Mouse (Mus musculus) skeletal muscle tissue, adult 2 months (tissue): ENCODE results near the gene Krtap3-2.
"Not testable (repeated sequence)": the region's sequence is repeated elsewhere in the genome, so short reads cannot be mapped to it uniquely, and the experiment has no call there.

ENCODE experiments used
- DNase-seq: peaks from one replicate; pipeline ENCODE4 v3.0.0-alpha.2; 2012; ENCODE audit warnings: low read depth, low spot score

Gene Krtap3-2

DNA sequence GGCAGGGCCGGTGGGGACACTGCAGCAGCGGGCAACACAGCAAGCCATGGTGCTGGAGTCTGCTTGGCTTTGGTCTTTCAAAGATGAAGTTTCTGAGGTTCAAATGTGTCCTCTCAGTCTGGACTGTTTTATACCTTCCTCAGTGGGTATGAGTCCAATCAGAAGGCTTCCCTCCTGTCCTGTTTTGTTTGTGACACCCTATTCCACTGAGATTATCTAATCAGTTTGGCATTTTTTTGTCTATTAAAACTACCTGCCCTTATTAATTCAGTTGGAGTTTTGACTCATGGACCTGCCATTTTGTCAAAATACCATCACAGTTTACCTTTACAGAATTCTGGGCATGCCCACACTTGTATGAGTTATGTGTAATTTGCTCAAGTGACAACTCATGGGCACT lies at the start of gene Krtap3-2:
Gene Krtap3-2, minus strand, starts transcription at position 101 of the 400 bp plus-strand sequence.
- DNase-seq: no peak

GRCm38 (mm10) chr11:99603208-99603607 lies 46.6 kb upstream of the Krtap3-2 start, which contains the start of gene Gm11938:
Gene Gm11938, minus strand, starts transcription at chr11:99603308.
- not testable (repeated sequence) for DNase-seq

DNA sequence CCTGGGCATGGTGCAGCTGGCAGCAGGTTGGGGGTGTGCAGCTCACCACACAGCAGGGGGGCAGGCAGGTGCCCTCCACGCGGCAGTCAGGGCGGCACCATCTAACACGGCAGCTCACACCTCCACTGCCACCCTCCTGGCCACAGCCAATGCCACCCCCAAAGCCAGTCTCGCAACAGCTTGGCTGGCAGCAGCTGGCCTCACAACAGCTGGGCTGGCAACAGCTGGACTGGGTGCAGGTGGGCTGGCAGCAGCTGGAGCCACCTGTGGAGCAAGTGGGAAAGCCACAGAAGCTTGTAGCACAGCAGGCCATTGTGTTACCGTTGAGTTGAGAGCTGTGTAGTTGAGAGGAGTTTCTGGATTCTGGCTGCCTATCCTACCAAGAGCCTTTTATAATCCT lies 41.1 kb upstream of the Krtap3-2 start, which contains the start of gene Krtap9-3:
Gene Krtap9-3, minus strand, starts transcription at position 364 of the 400 bp plus-strand sequence.
- DNase-seq: not testable (repeated sequence)

GRCm38 (mm10) chr11:99590981-99591380 lies 34.3 kb upstream of the Krtap3-2 start, which contains the start of gene Krtap1-3:
Gene Krtap1-3, minus strand, starts transcription at chr11:99591339.
- DNase-seq: no peak

- no peak for DNase-seq
These were observed 28.4 kb upstream of the Krtap3-2 start for GRCm38 (mm10) chr11:99585096-99585495.

- no peak for DNase-seq
These were observed 26.6 kb upstream of the Krtap3-2 start, which contains the start of gene Krtap1-4 for GRCm38 (mm10) chr11:99583245-99583704. Gene Krtap1-4, minus strand, starts transcription at chr11:99583654.

DNA sequence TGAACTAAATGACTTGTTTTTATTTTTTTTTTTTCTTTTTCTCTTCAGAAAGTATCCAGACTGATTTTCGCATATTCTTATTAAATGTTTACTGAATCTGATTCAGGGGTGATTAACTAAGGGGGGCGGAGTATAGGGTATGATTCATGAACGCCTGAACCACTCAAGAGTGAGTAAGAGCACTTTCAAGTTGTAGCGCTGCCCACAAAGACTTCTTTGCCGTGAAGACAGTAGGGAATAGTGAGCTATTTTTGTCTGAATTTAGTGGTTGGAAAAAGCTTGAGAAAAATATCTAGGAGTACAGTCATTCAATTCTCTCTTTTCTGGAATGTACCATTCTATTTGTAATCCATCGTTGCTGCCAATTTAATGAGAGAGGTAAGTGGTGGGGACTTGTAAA lies 24.9 kb upstream of the Krtap3-2 start:
- no peak for DNase-seq

DNA sequence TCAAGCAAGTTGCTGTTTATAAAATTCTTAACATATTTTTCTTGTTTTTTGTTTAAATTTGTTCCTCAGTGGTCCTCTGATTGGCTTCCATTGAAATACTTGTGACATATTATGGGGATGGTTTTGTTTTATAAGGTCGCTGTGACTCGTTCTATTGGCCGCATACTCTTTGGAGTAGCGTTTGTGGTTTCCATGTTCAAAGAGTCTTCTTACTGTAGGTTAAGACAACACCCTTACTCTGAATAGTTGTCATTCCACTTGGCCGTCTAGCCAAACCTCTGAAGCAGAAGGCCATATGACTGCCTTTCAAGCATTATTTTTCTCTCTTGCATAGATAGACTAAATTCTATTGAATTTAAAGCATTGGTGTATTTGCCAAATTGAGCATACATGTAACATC lies 24.4 kb upstream of the Krtap3-2 start:
- DNase-seq: no peak

DNA sequence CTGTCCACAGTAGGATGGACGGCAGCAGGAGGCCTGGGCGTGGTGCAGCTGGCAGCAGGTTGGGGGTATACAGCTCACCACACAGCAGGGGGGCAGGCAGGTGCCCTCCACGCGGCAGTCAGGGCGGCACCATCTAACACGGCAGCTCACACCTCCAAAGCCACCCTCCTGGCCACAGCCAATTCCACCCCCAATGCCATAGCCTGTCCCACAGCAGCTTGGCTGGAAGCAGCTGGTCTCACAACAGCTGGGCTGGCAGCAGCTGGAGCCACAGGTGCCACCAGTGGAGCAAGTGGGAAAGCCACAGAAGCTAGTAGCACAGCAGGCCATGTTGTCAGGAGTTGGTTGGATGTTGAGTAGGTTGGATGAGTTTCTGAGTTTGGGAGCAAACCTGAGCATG lies 24.0 kb upstream of the Krtap3-2 start, which contains the start of gene Krtap1-5:
Gene Krtap1-5, minus strand, starts transcription at position 381 of the 400 bp plus-strand sequence.
- DNase-seq: no peak

GRCm38 (mm10) chr11:99574106-99574505 lies 17.5 kb upstream of the Krtap3-2 start:
- peak; percentile 5 for DNase-seq

DNA sequence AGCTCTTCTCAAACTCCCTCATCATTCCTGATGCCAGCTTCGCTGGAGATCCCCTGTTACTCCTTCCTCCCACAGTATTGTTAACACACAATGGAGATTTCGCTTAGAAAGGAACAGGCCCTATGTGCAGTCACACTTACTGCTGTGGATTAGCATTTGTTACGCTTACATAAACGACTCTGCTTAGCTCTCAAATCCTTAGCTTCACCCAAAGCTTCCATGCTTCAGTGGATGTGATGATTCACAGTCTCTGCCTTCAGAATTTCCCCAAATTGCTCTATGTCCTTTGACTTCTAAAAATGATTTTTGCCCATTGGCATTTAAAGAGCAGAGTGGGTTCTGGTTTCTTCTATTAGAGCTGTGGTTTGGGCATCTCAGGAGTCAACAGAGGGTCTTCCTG lies 16.5 kb upstream of the Krtap3-2 start:
- DNase-seq: no peak

GRCm38 (mm10) chr11:99566530-99566929 lies 9.9 kb upstream of the Krtap3-2 start, which contains the start of gene Krtap3-1:
Gene Krtap3-1, minus strand, starts transcription at chr11:99566630.
- DNase-seq: no peak

- no peak for DNase-seq
These were observed 5.9 kb upstream of the Krtap3-2 start for GRCm38 (mm10) chr11:99562580-99562979.

- DNase-seq: no peak
These were observed 2.7 kb upstream of the Krtap3-2 start, which contains the start of gene Gm11939 for GRCm38 (mm10) chr11:99559366-99559765. Gene Gm11939, minus strand, starts transcription at chr11:99559466.

GRCm38 (mm10) chr11:99557976-99558745 lies 1.5 kb upstream of the Krtap3-2 start:
- no peak for DNase-seq

GRCm38 (mm10) chr11:99556195-99556594 lies 458 bp downstream of the Krtap3-2 start:
- DNase-seq: no peak

DNA sequence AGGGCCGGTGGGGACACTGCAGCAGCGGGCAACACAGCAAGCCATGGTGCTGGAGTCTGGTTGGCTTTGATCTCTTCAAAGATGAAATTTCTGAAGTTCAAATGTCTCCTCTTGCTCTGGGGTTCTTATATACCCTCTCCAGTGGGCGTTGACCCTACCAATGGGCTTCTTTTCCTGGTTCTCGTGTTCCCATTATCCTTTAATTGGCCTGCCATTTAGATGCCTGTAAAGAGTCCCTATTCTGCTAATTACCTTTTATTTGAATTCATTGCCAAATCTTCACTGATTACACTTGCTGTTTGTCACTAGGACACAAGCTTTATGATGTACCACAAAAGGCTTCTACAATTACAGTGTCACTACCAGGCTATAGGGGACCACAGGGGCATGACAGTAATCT lies 5.9 kb downstream of the Krtap3-2 start, which contains the start of gene Krtap3-3:
Gene Krtap3-3, minus strand, starts transcription at position 101 of the 400 bp plus-strand sequence.
- DNase-seq: no peak

DNA sequence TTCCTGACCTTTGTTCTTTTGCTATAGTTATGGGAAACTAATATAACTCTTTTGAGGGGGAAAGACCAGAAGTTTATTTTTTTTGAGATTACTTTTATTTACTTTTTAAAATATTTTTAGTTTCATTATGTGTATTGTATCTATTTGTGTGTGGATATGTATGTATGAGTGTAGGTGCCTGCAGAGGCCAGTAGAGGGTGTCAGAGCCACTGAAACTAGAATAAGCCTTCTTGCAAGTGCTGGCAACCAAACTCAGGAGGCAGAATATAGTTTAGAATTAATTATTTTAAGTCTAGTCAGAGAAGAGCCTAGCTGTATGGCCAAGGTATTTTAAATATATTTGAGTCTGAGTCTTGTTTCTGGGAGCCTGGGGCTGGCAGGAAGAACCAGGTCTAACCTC lies 8.8 kb downstream of the Krtap3-2 start:
- no peak for DNase-seq

GRCm38 (mm10) chr11:99539721-99540120 lies 16.9 kb downstream of the Krtap3-2 start:
- no peak for DNase-seq

DNA sequence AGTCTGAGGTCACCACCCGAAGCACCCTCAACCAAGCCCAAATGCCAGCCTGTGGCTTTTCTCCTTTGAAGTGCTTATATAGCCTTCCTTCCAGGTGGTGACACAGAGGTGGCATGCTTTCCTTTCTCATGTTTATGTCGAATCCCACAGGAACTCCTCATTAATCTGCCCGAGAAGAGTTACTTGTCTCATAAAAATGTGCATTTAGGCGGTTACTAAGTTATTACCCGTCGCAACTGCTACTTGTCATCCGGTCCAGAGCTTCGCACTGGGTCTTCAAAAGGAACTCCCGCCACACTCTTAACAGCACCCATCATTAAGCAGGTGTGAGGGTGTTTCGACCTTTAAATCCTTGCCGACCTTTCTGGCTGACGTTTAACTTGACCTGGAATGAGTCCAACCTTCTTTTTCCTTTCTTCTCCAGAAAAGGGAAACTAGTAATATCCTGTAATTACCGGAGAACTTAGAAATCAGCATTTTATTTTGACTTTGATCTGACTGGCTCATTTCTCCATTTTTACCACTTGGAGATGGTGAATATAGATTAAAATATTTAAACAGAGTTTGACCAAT lies 35.3 kb downstream of the Krtap3-2 start, which contains the start of gene Krt39:
Gene Krt39, minus strand, starts transcription at position 51 of the 573 bp plus-strand sequence.
- no peak for DNase-seq

GRCm38 (mm10) chr11:99514098-99514497 lies 42.6 kb downstream of the Krtap3-2 start:
- DNase-seq: no peak
